ENCODE assay signal across 25 mouse cellular contexts in the genomic region with DNA sequence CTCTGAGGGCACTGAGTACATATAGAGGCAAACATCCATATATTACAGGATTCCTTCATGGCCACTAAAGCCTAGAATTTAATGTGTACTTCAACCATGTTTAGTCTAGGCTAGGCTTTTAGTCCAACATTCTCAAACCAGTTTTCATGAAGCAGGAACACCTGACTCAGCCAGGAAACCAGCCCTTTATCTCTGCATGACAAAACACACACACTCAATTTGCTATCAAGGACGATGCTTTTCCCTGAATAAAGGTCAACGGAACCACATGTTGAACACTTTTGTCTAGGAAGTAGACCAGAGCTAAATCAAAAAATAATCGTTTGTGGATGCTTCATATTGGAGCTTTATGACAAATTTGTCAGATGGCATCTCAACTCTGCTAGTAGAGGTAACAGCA.
"Had no signal": no experiment of that assay in that cellular context is flagged by ENCODE, and none has a peak within 500 bp of the region (broad histone marks: within the 10 kb centered on the region; RNA-seq: fewer than 3 reads in every experiment).

No protein-coding gene starts in this region.

- H3K27ac ChIP-seq: gastrocnemius, adult 2 months; heart, embryonic 13.5 days; heart, embryonic 15.5 days; hindbrain, embryonic 13.5 days; hindbrain, embryonic 15.5 days; hindbrain, postnatal 0 days; kidney, embryonic 15.5 days; kidney, postnatal 0 days; left cerebral cortex, adult 2 months; limb, embryonic 10.5 days; limb, embryonic 12.5 days; liver, embryonic 13.5 days; liver, embryonic 15.5 days had no signal

- H3K27me3 ChIP-seq: heart, embryonic 13.5 days; heart, embryonic 15.5 days; hindbrain, embryonic 13.5 days; hindbrain, embryonic 15.5 days; kidney, embryonic 15.5 days; liver, embryonic 13.5 days; liver, embryonic 15.5 days had no signal

- DNase-seq: gastrocnemius, adult 2 months; gastrocnemius, postnatal 14 days; gastrocnemius, postnatal 36 days; heart, adult 18-20 months; heart, postnatal 14 days; heart, postnatal 36 days; kidney, adult 11 months; kidney, adult 2 months; kidney, adult 9 months; kidney, postnatal 14 days; kidney, postnatal 36 days; liver; liver, embryonic 13.5 days; liver, postnatal 0 days had no signal

- H3K4me3 ChIP-seq: gastrocnemius, adult 2 months; heart, embryonic 13.5 days; heart, embryonic 15.5 days; hindbrain, embryonic 13.5 days; hindbrain, embryonic 15.5 days; kidney, embryonic 15.5 days; left cerebral cortex, adult 2 months; limb, embryonic 10.5 days; limb, embryonic 12.5 days; liver, embryonic 13.5 days; liver, embryonic 15.5 days had no signal

- H3K36me3 ChIP-seq: heart, embryonic 13.5 days; heart, embryonic 15.5 days; hindbrain, embryonic 13.5 days; hindbrain, embryonic 15.5 days; kidney, embryonic 15.5 days; limb, embryonic 10.5 days; limb, embryonic 12.5 days; liver, embryonic 13.5 days; liver, embryonic 15.5 days had no signal

- H3K9ac ChIP-seq: heart, embryonic 13.5 days; heart, embryonic 15.5 days; hindbrain, embryonic 13.5 days; hindbrain, embryonic 15.5 days; kidney, embryonic 15.5 days; limb, embryonic 12.5 days; liver, embryonic 13.5 days; liver, embryonic 15.5 days; liver, postnatal 0 days had no signal

- H3K4me1 ChIP-seq: hindbrain, embryonic 13.5 days; liver, embryonic 13.5 days; liver, embryonic 15.5 days had no signal
